Mouse (Mus musculus) midbrain, embryonic 12.5 days (tissue): ENCODE data around the gene Fancc. TPM values are rescaled to one million over a fixed set of nuclear protein-coding genes. Genes with fewer than 3 reads are reported as not detected.

ENCODE experiments used
- microRNA counts: library from miRNA; unstranded; fragments of <30 nt; microRNA quantifications from one replicate; lab custom pipeline; 2017
- microRNA-seq: library from miRNA; unstranded; fragments of <30 nt; microRNA quantifications from one replicate; pipeline ENCODE4, GENCODE M21; 2017
- polyA plus RNA-seq: library from polyadenylated mRNA; unstranded; fragments of >200 nt; fragmentation: Nextera tagmentation; extraction: Ambion mirVana; gene quantifications from 2 replicates; pipeline ENCODE4 v1.2.1, GENCODE M21; 2016

The Fancc gene
- polyA plus RNA-seq, 1 experiment from 2014 or later, result 24.8 TPM

MicroRNAs within 50 kb of the gene (microRNA counts, 519-probe panel; counts per million panel counts)
- microRNA mmu-miR-23b (lab: Ali Mortazavi, UCI) (3,757 counts per million, percentile 20 among the panel's probes with 10 or more counts), microRNA mmu-miR-24 (lab: Ali Mortazavi, UCI) (4,045 counts per million, percentile 23 among the panel's probes with 10 or more counts), microRNA mmu-miR-27b (lab: Ali Mortazavi, UCI) (not detected)

Small RNAs within 50 kb of the gene (microRNA-seq; reads per million reads assigned to microRNA genes)
- 8,640 reads per million, percentile 94 among the genes with 10 or more reads in this experiment for gene Mir23b
- not detected for gene Mir24-1
- gene Mir27b, result 884 reads per million, percentile 76 among the genes with 10 or more reads in this experiment
- gene Mir3074-1, result not detected

Other genes starting within 250 kb of the Fancc start
- gene Ptch1, start 76.3 kb upstream of the Fancc start, polyA plus RNA-seq, result 18.6 and 24.5 TPM in 2 replicates